Mouse (Mus musculus): ENCODE results near the gene Pip5k1b. TPM values are rescaled to one million over a fixed set of nuclear protein-coding genes. Genes with fewer than 3 reads are reported as not detected.

Gene Pip5k1b
- total RNA-seq, 2 experiments from 2014 or later, result 9.7 to 19.9 TPM

- no peak for ATAC-seq (replicated peaks; ENCODE audit: poor library complexity, severe bottlenecking)
Observed at GRCm38 (mm10) chr19:24316060-24316725, 239.5 kb downstream of the Pip5k1b start.

GRCm38 (mm10) chr19:24315234-24315633 lies 240.4 kb downstream of the Pip5k1b start:
- ATAC-seq (replicated peaks; ENCODE audit: poor library complexity, severe bottlenecking), result no peak

GRCm38 (mm10) chr19:24314676-24315075 lies 241.0 kb downstream of the Pip5k1b start:
- no peak for ATAC-seq (replicated peaks; ENCODE audit: poor library complexity, severe bottlenecking)

- no peak for ATAC-seq (replicated peaks; ENCODE audit: poor library complexity, severe bottlenecking)
Observed at GRCm38 (mm10) chr19:24312556-24313342, 242.9 kb downstream of the Pip5k1b start.

GRCm38 (mm10) chr19:24312046-24312445 lies 243.6 kb downstream of the Pip5k1b start:
- ATAC-seq (replicated peaks; ENCODE audit: poor library complexity, severe bottlenecking), result no peak

GRCm38 (mm10) chr19:24308305-24308705 lies 247.4 kb downstream of the Pip5k1b start:
- ATAC-seq (replicated peaks; ENCODE audit: poor library complexity, severe bottlenecking), result no peak

- no peak for ATAC-seq (replicated peaks; ENCODE audit: poor library complexity, severe bottlenecking)
Observed at GRCm38 (mm10) chr19:24307271-24308221, 248.1 kb downstream of the Pip5k1b start.

- ATAC-seq (replicated peaks; ENCODE audit: poor library complexity, severe bottlenecking), result no peak
Observed at GRCm38 (mm10) chr19:24306351-24306750, 249.3 kb downstream of the Pip5k1b start.

- no peak for ATAC-seq (replicated peaks; ENCODE audit: poor library complexity, severe bottlenecking)
Observed at GRCm38 (mm10) chr19:24302198-24302597, 253.5 kb downstream of the Pip5k1b start.

GRCm38 (mm10) chr19:24301768-24302148 lies 253.9 kb downstream of the Pip5k1b start:
- ATAC-seq (replicated peaks; ENCODE audit: poor library complexity, severe bottlenecking), result no peak

- ATAC-seq (replicated peaks; ENCODE audit: poor library complexity, severe bottlenecking), result peak; percentile 96
Observed at GRCm38 (mm10) chr19:24300994-24301767, 254.5 kb downstream of the Pip5k1b start.

GRCm38 (mm10) chr19:24293537-24293936 lies 262.1 kb downstream of the Pip5k1b start:
- ATAC-seq (replicated peaks; ENCODE audit: poor library complexity, severe bottlenecking), result no peak

- ATAC-seq (replicated peaks; ENCODE audit: poor library complexity, severe bottlenecking), result peak; percentile 55
Observed at GRCm38 (mm10) chr19:24284187-24284586, 271.5 kb downstream of the Pip5k1b start.

- peak; percentile 46 for ATAC-seq (replicated peaks; ENCODE audit: poor library complexity, severe bottlenecking)
Observed at GRCm38 (mm10) chr19:24281288-24281980, 274.2 kb downstream of the Pip5k1b start.

- peak; percentile 74 for ATAC-seq (replicated peaks; ENCODE audit: poor library complexity, severe bottlenecking)
Observed at GRCm38 (mm10) chr19:24280601-24281228, 275.0 kb downstream of the Pip5k1b start, which contains the start of gene Fxn. Fxn (minus strand) TSS chr19:24280605.

- ATAC-seq (replicated peaks; ENCODE audit: poor library complexity, severe bottlenecking), result peak; percentile 50
Observed at GRCm38 (mm10) chr19:24279706-24280600, 275.7 kb downstream of the Pip5k1b start.

GRCm38 (mm10) chr19:24278859-24279258 lies 276.8 kb downstream of the Pip5k1b start:
- ATAC-seq (replicated peaks; ENCODE audit: poor library complexity, severe bottlenecking), result no peak

- ATAC-seq (replicated peaks; ENCODE audit: poor library complexity, severe bottlenecking), result no peak
Observed at GRCm38 (mm10) chr19:24274281-24274680, 281.4 kb downstream of the Pip5k1b start.

Data from granulocyte monocyte progenitor cell, adult 5-6 weeks (primary cell).